Mouse (Mus musculus) heart, adult 18-20 months (tissue): ENCODE measurements around the gene Plekhs1. TPM values are rescaled to one million over a fixed set of nuclear protein-coding genes. Genes with fewer than 3 reads are reported as not detected.

Experiments
- DNase-seq, 2 experiments: peaks; one replicate each; pipeline ENCODE4 v3.0.0; 2021 to 2022; ENCODE audit warnings: mixed read lengths in 1 of 2
- long read RNA-seq, 2 experiments: library from polyadenylated mRNA; stranded (forward); transcript quantifications; one replicate each; pipeline ENCODE4 v2.0.0; 2021
- total RNA-seq, 2 experiments: library from RNA; stranded (reverse); gene quantifications; 2 replicates each; pipeline ENCODE4 v1.2.3; 2021

The Plekhs1 gene
- total RNA-seq: not detected
- long read RNA-seq, experiment 1: 0 reads
- long read RNA-seq, experiment 2: 0 reads

DNA sequence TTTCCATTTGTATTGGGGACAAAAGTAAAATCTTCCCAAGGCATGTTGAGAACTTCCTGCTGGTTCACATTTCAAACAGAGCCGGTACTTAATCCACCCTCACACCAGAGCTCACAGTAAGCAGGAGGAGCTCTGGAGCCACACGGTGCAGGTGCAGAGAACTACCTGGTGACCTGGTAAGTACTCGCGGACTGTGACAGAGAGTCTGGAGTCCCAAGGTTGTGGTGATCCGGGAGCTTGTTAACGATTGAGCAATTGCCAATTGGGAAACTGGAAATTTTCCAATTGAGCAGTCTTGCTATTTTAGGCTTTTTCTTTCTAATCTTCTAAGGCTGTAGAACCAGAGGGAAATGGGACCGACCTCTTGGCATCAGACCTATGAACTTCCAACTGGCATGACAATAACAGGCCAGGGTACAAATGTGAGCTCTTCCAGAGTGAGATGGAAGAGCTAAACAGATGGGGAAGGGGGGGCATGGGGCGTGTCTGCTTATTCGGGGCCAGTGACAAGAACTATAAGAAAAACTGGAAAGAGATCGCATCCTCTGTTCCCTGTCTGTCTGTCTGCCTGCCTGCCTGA, at the start of gene Plekhs1:
Gene Plekhs1 (plus strand): TSS at position 119 of the 580 bp plus-strand sequence.
- no peak for DNase-seq

GRCm38 (mm10) chr19:56418404-56418803, 43.0 kb upstream of the Plekhs1 start:
- DNase-seq: no peak

DNA sequence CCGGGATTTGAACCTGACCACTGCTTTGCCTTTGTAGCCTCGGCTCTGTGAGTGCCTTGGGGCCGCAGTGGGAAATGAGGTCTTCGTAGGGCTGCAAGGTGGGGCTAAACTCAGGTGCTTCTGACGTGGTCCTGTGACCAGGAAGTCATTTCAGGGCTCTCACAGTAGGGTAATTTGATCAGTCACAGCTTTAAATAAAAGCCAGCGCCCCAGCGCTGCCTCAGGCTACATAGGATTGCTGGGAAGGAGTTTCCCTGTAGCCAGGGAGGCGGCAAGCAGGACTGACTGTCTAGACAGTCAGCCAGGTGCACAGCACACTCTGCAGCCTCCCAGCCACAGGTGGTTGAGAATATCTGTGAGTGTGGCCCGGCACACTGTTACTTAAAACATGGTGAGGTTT, 42.0 kb upstream of the Plekhs1 start:
- DNase-seq: no peak

DNA sequence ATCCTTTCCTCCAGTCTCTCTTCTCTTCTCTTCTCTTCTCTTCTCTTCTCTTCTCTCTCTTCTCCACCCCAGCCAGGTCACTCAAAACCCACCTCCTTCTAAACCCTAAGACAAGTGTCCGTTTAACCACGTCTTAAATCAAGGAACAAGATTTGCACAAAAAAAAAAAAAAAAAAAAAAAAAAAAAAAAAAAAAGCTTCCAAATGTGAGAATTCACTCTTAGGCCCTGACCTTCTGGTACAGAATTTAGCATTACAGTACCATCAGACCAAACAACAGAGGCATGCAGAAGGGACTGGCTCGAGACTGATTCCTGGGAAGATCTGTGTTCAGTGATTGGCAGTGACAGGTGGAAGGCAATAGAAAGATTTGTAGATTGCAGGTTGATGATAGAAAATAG, 41.1 kb upstream of the Plekhs1 start:
- no peak for DNase-seq

GRCm38 (mm10) chr19:56422476-56423338, 38.7 kb upstream of the Plekhs1 start:
- peak; percentile 83 to 94 for DNase-seq

DNA sequence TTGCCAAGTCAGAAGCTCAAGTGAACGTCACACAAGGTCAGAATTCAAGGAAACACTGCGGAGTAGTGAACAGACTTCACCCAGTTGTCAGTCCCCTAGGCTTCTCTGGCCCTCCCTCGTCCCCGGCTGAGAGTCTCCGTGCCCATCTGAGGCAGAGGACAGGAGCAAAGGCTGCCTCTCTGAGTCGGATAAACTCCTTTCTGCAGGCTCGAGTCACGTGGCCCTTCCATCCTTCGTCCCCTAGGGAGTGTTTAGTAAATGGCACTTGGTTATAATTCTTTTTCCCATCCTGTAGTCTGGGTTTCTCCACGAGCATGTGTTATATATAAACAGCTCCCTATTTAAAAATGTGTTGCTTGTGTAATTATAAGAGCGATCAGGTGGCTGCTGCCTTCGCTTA, 38.1 kb upstream of the Plekhs1 start:
- DNase-seq: no peak

- no peak for DNase-seq
These were observed 36.6 kb upstream of the Plekhs1 start for GRCm38 (mm10) chr19:56424606-56425395.

DNA sequence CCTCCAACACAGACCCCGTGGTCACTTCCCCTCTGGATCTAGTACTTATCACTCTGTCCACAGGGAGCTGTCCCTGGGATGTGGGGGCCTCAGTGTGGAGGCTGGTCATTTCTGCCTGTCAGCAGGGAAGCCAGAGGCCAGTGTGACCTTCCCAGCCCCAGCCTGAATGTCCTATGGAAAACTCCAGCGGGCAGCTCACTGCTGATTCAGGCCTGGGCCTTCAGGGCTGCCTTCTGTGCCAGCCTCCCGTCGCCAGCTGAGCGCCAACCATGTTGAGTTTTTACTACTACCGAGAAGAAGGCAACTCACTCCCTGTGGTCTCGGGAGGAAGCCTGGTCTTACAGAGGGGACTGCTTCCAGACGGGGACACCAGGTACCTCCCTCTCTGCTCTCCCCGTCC, 35.9 kb upstream of the Plekhs1 start:
- peak; percentile 40 to 48 for DNase-seq

GRCm38 (mm10) chr19:56430369-56430768, 31.1 kb upstream of the Plekhs1 start:
- no peak for DNase-seq

GRCm38 (mm10) chr19:56432706-56433105, 28.7 kb upstream of the Plekhs1 start:
- DNase-seq: no peak

DNA sequence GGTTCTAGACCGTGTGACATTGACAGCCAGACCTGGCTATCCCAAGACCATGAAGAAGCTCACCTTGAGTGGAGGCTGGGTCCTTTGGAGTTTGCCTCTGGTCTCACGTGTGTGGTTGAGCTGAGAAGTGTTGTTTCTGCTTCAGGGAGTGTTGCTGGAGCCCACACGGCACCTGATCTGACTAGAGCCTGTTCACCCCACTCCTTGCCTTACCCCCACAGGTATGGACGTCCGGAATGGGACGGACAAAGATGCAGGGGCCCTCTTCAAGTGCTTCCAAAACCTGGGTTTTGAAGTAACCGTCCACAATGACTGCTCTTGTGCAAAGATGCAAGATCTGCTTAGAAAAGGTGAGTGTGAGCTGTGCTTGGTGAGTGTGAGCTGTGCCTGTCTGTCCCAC, 27.9 kb upstream of the Plekhs1 start:
- no peak for DNase-seq

- no peak for DNase-seq
These were observed 25.1 kb upstream of the Plekhs1 start for GRCm38 (mm10) chr19:56436380-56436779.

- peak; percentile 45 to 49 for DNase-seq
These were observed 22.9 kb upstream of the Plekhs1 start for GRCm38 (mm10) chr19:56438357-56439071.

DNA sequence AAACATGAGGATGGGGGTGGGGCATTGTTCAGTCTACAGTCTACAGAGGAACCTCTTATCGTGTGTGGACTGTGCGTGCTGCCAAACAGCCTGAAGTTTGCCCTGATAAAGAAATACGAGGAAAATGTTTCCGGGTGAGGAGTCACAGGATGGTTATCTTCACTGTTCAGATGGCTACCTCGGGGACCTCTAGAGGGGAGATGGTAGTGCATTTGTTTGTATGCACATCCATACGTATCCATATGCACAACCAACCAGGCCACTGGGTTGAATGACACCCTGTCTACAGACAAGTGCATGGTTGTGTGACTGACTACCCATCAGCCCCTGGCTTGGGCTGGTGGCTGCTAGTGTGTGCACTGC, 22.4 kb upstream of the Plekhs1 start:
- DNase-seq: no peak

GRCm38 (mm10) chr19:56443445-56443844, 18.0 kb upstream of the Plekhs1 start:
- DNase-seq: no peak

- DNase-seq: no peak
These were observed 12.7 kb upstream of the Plekhs1 start for GRCm38 (mm10) chr19:56448784-56449183.

DNA sequence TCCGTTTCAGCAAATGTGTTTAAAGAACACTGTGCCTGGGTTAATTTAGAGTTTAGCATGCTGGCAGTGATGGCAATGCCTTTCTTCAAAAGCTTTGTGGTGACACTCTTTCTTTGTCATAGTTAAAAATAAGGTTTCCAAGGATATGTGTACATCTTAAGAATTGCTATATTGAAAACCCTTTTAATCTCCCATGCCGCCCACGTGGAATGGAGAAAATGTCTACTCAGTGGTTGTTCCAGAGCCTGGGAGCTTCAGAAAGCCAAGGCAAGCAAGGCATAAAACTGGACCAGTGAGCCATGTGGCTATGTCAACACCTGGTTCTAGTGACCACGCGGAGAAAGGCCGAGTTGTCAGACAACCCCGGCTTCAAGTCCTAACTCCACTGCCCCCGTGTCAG, 11.9 kb upstream of the Plekhs1 start:
- no peak for DNase-seq

DNA sequence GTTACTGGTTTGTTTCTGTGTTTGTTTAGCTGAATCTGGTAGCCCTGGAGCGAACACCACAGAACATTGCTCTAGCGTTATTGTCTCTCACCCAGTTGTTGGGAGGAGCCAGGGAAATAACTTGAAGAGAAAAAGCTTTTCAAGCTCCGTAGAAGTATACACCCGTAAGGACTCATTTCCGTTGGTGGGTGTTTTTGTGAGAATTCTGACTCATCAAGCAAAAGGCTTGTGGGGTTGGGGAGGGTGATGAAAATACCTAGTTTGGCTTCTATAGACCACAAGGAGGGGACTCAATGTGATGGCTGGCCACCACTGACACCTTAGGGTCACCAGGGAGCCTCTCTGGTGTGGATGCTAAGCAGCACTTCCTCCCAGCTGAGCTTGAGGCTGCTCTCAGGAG, 10.5 kb upstream of the Plekhs1 start:
- no peak for DNase-seq

GRCm38 (mm10) chr19:56451867-56452266, 9.6 kb upstream of the Plekhs1 start:
- DNase-seq: peak; percentile 20 to 47

GRCm38 (mm10) chr19:56452421-56452820, 9.0 kb upstream of the Plekhs1 start:
- DNase-seq: no peak

DNA sequence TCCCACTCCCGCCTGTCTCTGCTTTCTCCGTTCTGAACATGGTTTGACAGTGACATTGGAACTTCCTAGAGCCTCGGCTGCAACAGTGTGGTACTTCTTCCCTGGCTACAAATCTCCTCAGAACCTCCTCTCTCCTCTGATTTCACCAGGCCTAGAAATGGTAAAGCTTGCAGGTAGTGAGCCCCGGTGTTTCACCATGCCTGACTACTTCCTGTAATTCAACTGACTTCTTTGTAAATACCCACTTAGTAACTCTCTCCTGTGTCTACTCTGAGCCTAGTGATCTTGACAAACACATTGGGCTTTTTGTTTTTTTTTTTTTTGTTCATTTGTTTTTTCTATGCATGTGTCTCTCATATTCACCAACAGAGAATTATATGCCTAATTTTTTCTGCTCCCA, 6.6 kb upstream of the Plekhs1 start:
- no peak for DNase-seq

- no peak for DNase-seq
These were observed 6.1 kb upstream of the Plekhs1 start for GRCm38 (mm10) chr19:56455369-56455768.
